ENCODE assay signal across 8 mouse cellular contexts in genomic region chr5:135191620-135192019, GRCm38 (mm10). TPM values are rescaled to one million over a fixed set of nuclear protein-coding genes. Genes with fewer than 3 reads are reported as not detected.
A peak's percentile ranks its signal among the peaks of the same experiment; 100 is the strongest.
DNase-seq lines count a peak whose midpoint lies in the region; ATAC-seq and TF ChIP-seq lines count a peak whose summit lies in the region.

No protein-coding gene starts in this region.

- DNase-seq in forebrain, embryonic 10.5 days (ENCODE audit: extremely low spot score, low spot score): peak; percentile 63
- DNase-seq in testis, postnatal 10 days (ENCODE audit: low spot score): peak; percentile 75
- DNase-seq in testis, postnatal 14 days (ENCODE audit: low spot score): no peak
- peak; percentile 91 for DNase-seq in induced T-regulatory cell, adult 2 months (ENCODE audit: low read depth)
- DNase-seq in lung, adult 2 months: peak; percentile 56

- no peak overlapping the region for H3K9ac ChIP-seq in forebrain, embryonic 12.5 days

- H3K36me3 ChIP-seq in forebrain, embryonic 10.5 days (replicated peaks): peaks cover 78% of the 10 kb centered on the region
- peaks cover 36% of the 10 kb centered on the region for H3K36me3 ChIP-seq in forebrain, embryonic 12.5 days (replicated peaks)
- H3K36me3 ChIP-seq in small intestine, adult 2 months (ENCODE audit: control insufficient read depth, insufficient read depth, low read length): peaks cover 16% of the 10 kb centered on the region

- TF ChIP-seq POLR2A in lung, adult 2 months (IDR thresholded peaks at IDR 0.05; ENCODE audit: borderline replicate concordance, extremely low read depth, low read depth, low read length): no peak
- no peak for TF ChIP-seq POLR2A in small intestine, adult 2 months (IDR thresholded peaks at IDR 0.05; ENCODE audit: low read depth, low read length)

- no peak overlapping the region for H3K4me3 ChIP-seq in forebrain, embryonic 10.5 days
- H3K4me3 ChIP-seq in forebrain, embryonic 12.5 days (replicated peaks): no peak overlapping the region
- no peak overlapping the region for H3K4me3 ChIP-seq in lung, adult 2 months (replicated peaks; ENCODE audit: extremely low read depth, low read depth, low read length)
- no peak overlapping the region for H3K4me3 ChIP-seq in small intestine, adult 2 months (ENCODE audit: low read depth, low read length)

- TF ChIP-seq CTCF in lung, adult 2 months (IDR thresholded peaks at IDR 0.05; ENCODE audit: insufficient read depth, low read length): peak; percentile 33; the same call in 1 of the 2 replicates
- peak; percentile 40; the same call in 1 of the 2 replicates for TF ChIP-seq CTCF in small intestine, adult 2 months (IDR thresholded peaks at IDR 0.05; ENCODE audit: extremely low read depth, insufficient read length, insufficient replicate concordance, low read depth, low read length)

- no peaks in the 10 kb centered on the region for H3K9me3 ChIP-seq in forebrain, embryonic 10.5 days
- no peaks in the 10 kb centered on the region for H3K9me3 ChIP-seq in forebrain, embryonic 12.5 days

- H3K27me3 ChIP-seq in forebrain, embryonic 10.5 days (ENCODE audit: poor library complexity, severe bottlenecking): no peaks in the 10 kb centered on the region
- H3K27me3 ChIP-seq in forebrain, embryonic 12.5 days: no peaks in the 10 kb centered on the region
- H3K27me3 ChIP-seq in small intestine, adult 2 months (ENCODE audit: control insufficient read depth, insufficient read depth, low read length): no peaks in the 10 kb centered on the region

- no peak for ATAC-seq in forebrain, embryonic 12.5 days (ENCODE audit: low FRiP score)
- peak; percentile 45 for ATAC-seq in common myeloid progenitor, adult 5-6 weeks (replicated peaks; ENCODE audit: low read depth, poor library complexity, severe bottlenecking)

- 42% methylated on average over 2 of the region's 2 CpGs for WGBS in forebrain, embryonic 10.5 days
- WGBS in forebrain, embryonic 12.5 days: 31% methylated on average over 2 of the region's 2 CpGs
- 40% methylated on average over 2 of the region's 2 CpGs for WGBS in lung, adult 2 months
- 28% methylated on average over 2 of the region's 2 CpGs for WGBS in small intestine, adult 2 months

- H3K4me2 ChIP-seq in forebrain, embryonic 12.5 days: no peak overlapping the region

- H3K27ac ChIP-seq in forebrain, embryonic 10.5 days: no peak overlapping the region
- H3K27ac ChIP-seq in forebrain, embryonic 12.5 days: no peak overlapping the region
- H3K27ac ChIP-seq in small intestine, adult 2 months (ENCODE audit: insufficient read depth, low read depth, low read length): no peak overlapping the region

- H3K4me1 ChIP-seq in forebrain, embryonic 10.5 days: peaks cover 41% of the 10 kb centered on the region
- H3K4me1 ChIP-seq in forebrain, embryonic 12.5 days: peaks cover 35% of the 10 kb centered on the region
- peaks cover 12% of the 10 kb centered on the region for H3K4me1 ChIP-seq in lung, adult 2 months (ENCODE audit: control insufficient read depth, insufficient read depth, low read length)
- peaks cover 9% of the 10 kb centered on the region; the same call in 1 of the 2 replicates for H3K4me1 ChIP-seq in small intestine, adult 2 months (ENCODE audit: control insufficient read depth, insufficient read depth, insufficient read length, low read length)

RNA-seq across cellular contexts. Expression of gene Baz1b, which starts 4.6 kb away (rescaled TPM):
- 58.0 and 59.1 TPM in 2 replicates for polyA plus RNA-seq in forebrain, embryonic 10.5 days (2016; fragmentation: Nextera tagmentation; extraction: Ambion mirVana)
- polyA plus RNA-seq in forebrain, embryonic 12.5 days (2016; fragmentation: Nextera tagmentation; extraction: Ambion mirVana): 75.0 and 75.4 TPM in 2 replicates
- 168 and 188 TPM in 2 replicates for total RNA-seq in common myeloid progenitor, adult 5-6 weeks (2017)
- polyA plus RNA-seq in lung, adult 2 months (2012; rRNA removed): 22.2 and 23.4 TPM in 2 replicates
- polyA plus RNA-seq in small intestine, adult 2 months (2012; rRNA removed): 6.9 and 14.7 TPM in 2 replicates

RNA-seq across cellular contexts. Expression of gene Bcl7b, which starts 23.5 kb away (rescaled TPM):
- polyA plus RNA-seq in forebrain, embryonic 10.5 days (2016; fragmentation: Nextera tagmentation; extraction: Ambion mirVana): 43.3 and 44.4 TPM in 2 replicates
- polyA plus RNA-seq in forebrain, embryonic 12.5 days (2016; fragmentation: Nextera tagmentation; extraction: Ambion mirVana): 46.6 TPM in 2 replicates
- 30.3 and 32.8 TPM in 2 replicates for total RNA-seq in common myeloid progenitor, adult 5-6 weeks (2017)
- 37.3 and 42.9 TPM in 2 replicates for polyA plus RNA-seq in lung, adult 2 months (2012; rRNA removed)
- 12.1 and 28.4 TPM in 2 replicates for polyA plus RNA-seq in small intestine, adult 2 months (2012; rRNA removed)

RNA-seq across cellular contexts. Expression of gene Tbl2, which starts 42.2 kb away (rescaled TPM):
- 23.8 and 25.0 TPM in 2 replicates for polyA plus RNA-seq in forebrain, embryonic 10.5 days (2016; fragmentation: Nextera tagmentation; extraction: Ambion mirVana)
- 27.5 and 29.6 TPM in 2 replicates for polyA plus RNA-seq in forebrain, embryonic 12.5 days (2016; fragmentation: Nextera tagmentation; extraction: Ambion mirVana)
- 12.7 and 18.0 TPM in 2 replicates for total RNA-seq in common myeloid progenitor, adult 5-6 weeks (2017)
- 8.1 and 8.3 TPM in 2 replicates for polyA plus RNA-seq in lung, adult 2 months (2012; rRNA removed)
- polyA plus RNA-seq in small intestine, adult 2 months (2012; rRNA removed): 4.8 and 5.3 TPM in 2 replicates

RNA-seq across cellular contexts. Expression of gene Fzd9, which starts 59.4 kb away (rescaled TPM):
- polyA plus RNA-seq in forebrain, embryonic 10.5 days (2016; fragmentation: Nextera tagmentation; extraction: Ambion mirVana): 13.6 and 14.1 TPM in 2 replicates
- polyA plus RNA-seq in forebrain, embryonic 12.5 days (2016; fragmentation: Nextera tagmentation; extraction: Ambion mirVana): 23.1 and 27.7 TPM in 2 replicates
- total RNA-seq in common myeloid progenitor, adult 5-6 weeks (2017): 0.14 and 0.29 TPM in 2 replicates
- 0.22 and 0.95 TPM in 2 replicates for polyA plus RNA-seq in lung, adult 2 months (2012; rRNA removed)
- 2.2 and 8.7 TPM in 2 replicates for polyA plus RNA-seq in small intestine, adult 2 months (2012; rRNA removed)
